Mouse (Mus musculus) heart, adult 2 months (tissue): Measurements from ENCODE around the gene Mmgt2. TPM values are rescaled to one million over a fixed set of nuclear protein-coding genes. Genes with fewer than 3 reads are reported as not detected.
A peak's percentile ranks its signal among the peaks of the same experiment; 100 is the strongest.

Experiments
- DNase-seq, 2 experiments: peaks; one replicate each; pipeline ENCODE4 v3.0.0; 2021
- H3K27ac ChIP-seq: fragments of 200-600 bp; 2 replicates; pipeline ENCODE4 v1.8.1; 2022
- H3K27me3 ChIP-seq: fragments of 200-500 bp; 2 replicates; pipeline ENCODE4 v1.6.1; 2012; ENCODE audit warnings: mild to moderate bottlenecking, low read length, inconsistent platforms, mixed read lengths; ENCODE audit not compliant: control insufficient read depth, insufficient read depth
- H3K36me3 ChIP-seq: fragments of 200-500 bp; 2 replicates; pipeline ENCODE4 v1.6.1; 2012; ENCODE audit warnings: low read length, inconsistent platforms; ENCODE audit not compliant: control insufficient read depth, insufficient read depth
- H3K4me1 ChIP-seq: fragments of 200-500 bp; 2 replicates; pipeline ENCODE4 v1.6.1; 2011; ENCODE audit warnings: low read length; ENCODE audit not compliant: control insufficient read depth, insufficient read depth
- H3K4me3 ChIP-seq: fragments of 200-600 bp; 2 replicates; pipeline ENCODE4 v1.8.1; 2022
- H3K79me2 ChIP-seq: fragments of 200-500 bp; replicated peaks from 2 replicates; pipeline ENCODE4 v1.6.1; 2012; ENCODE audit warnings: mild to moderate bottlenecking, inconsistent platforms, low read length, moderate library complexity, mixed read lengths; ENCODE audit not compliant: control insufficient read depth, insufficient read depth
- H3K9ac ChIP-seq: fragments of 200-500 bp; 2 replicates; pipeline ENCODE4 v1.6.1; 2012; ENCODE audit warnings: low read depth, mild to moderate bottlenecking, control low read depth, inconsistent platforms, low read length, mixed read lengths
- CTCF ChIP-seq: fragments of 200-600 bp; IDR thresholded peaks from 2 replicates; pipeline ENCODE4 v1.8.1; 2022; ENCODE audit warnings: antibody characterized with exemption, mild to moderate bottlenecking, moderate library complexity
- EP300 ChIP-seq: fragments of 200-500 bp; IDR thresholded peaks from 2 replicates; pipeline ENCODE4 v1.6.1; 2011; ENCODE audit warnings: low read depth, low read length, control low read depth; ENCODE audit not compliant: insufficient read depth
- POLR2A ChIP-seq: fragments of 200-500 bp; IDR thresholded peaks from 2 replicates; pipeline ENCODE4 v1.6.1; 2011; ENCODE audit warnings: mild to moderate bottlenecking, low read depth, low read length, control low read depth; ENCODE audit not compliant: insufficient read depth
- WGBS: fragments of 180-500 bp; shearing (Covaris S2); methylation state at CpG from one replicate; pipeline ENCODE4 v1.1.7; 2018; 5-methylcytosine and 5-hydroxymethylcytosine counted together
- intact Hi-C: fragments of 180-260 bp; cut with DNase I; formaldehyde crosslinking; loops from one replicate; pipeline ENCODE4 v1.15.1; 2025
- polyA plus RNA-seq: library from polyadenylated mRNA; depleted of rRNA; stranded (reverse); fragments of >200 nt; gene quantifications from 2 replicates; pipeline ENCODE4 v1.2.3, GENCODE M21; 2012
- total RNA-seq, 2 experiments: library from RNA; stranded (reverse); gene quantifications; 2 replicates each; pipeline ENCODE4 v1.2.3; 2021

Gene Mmgt2
- total and polyA plus RNA-seq, 3 experiments: 5.8 to 8.7 (median 8.6) TPM

- DNase-seq: no peak
- Histone ChIP-seq H3K79me2 (no peaks in the 10 kb centered on the region), H3K36me3 (no peaks in the 10 kb centered on the region; the same call in 1 of the 2 replicates), H3K27me3 (no peaks in the 10 kb centered on the region), H3K9ac (no peak overlapping the region), H3K27ac (peak overlapping the region; percentile 26; the same call in 1 of the 2 replicates), H3K4me3 (no peak overlapping the region), H3K4me1 (peaks cover 36% of the 10 kb centered on the region)
- 31% methylated on average over 11 of the region's 11 CpGs for WGBS
- TF ChIP-seq CTCF (no peak), POLR2A (no peak), EP300 (no peak)
- intact Hi-C loops: no loop called here
These were observed 6.2 kb upstream of the Mmgt2 start for GRCm38 (mm10) chr11:62642023-62642844.

GRCm38 (mm10) chr11:62643011-62643631 lies 5.3 kb upstream of the Mmgt2 start:
- Histone ChIP-seq H3K36me3 (no peaks in the 10 kb centered on the region; the same call in 1 of the 2 replicates), H3K9ac (no peak overlapping the region), H3K4me1 (peaks cover 38% of the 10 kb centered on the region), H3K27ac (no peak overlapping the region; the same call in 1 of the 2 replicates), H3K27me3 (no peaks in the 10 kb centered on the region), H3K4me3 (no peak overlapping the region), H3K79me2 (no peaks in the 10 kb centered on the region)
- TF ChIP-seq CTCF (no peak), EP300 (0 out of 2 replicates have a peak, but pooled peaks have one; percentile 29)
- DNase-seq: peak in 1 of 2 experiments; percentile 51
- WGBS: 48% methylated on average over 8 of the region's 8 CpGs
- intact Hi-C loops: no loop called here

- no peak overlapping the region; the same call in 1 of the 2 replicates for H3K27ac ChIP-seq
- WGBS: 71% methylated on average over 10 of the region's 10 CpGs
- TF ChIP-seq POLR2A (no peak), CTCF (no peak), EP300 (no peak)
- H3K4me3 ChIP-seq: no peak overlapping the region
- no peak overlapping the region for H3K9ac ChIP-seq
- H3K27me3 ChIP-seq: no peaks in the 10 kb centered on the region
- DNase-seq: no peak
- no peaks in the 10 kb centered on the region; the same call in 1 of the 2 replicates for H3K36me3 ChIP-seq
- peaks cover 38% of the 10 kb centered on the region for H3K4me1 ChIP-seq
- intact Hi-C loops: no loop called here
- H3K79me2 ChIP-seq: no peaks in the 10 kb centered on the region
These were observed 4.6 kb upstream of the Mmgt2 start for GRCm38 (mm10) chr11:62643681-62644363.

DNA sequence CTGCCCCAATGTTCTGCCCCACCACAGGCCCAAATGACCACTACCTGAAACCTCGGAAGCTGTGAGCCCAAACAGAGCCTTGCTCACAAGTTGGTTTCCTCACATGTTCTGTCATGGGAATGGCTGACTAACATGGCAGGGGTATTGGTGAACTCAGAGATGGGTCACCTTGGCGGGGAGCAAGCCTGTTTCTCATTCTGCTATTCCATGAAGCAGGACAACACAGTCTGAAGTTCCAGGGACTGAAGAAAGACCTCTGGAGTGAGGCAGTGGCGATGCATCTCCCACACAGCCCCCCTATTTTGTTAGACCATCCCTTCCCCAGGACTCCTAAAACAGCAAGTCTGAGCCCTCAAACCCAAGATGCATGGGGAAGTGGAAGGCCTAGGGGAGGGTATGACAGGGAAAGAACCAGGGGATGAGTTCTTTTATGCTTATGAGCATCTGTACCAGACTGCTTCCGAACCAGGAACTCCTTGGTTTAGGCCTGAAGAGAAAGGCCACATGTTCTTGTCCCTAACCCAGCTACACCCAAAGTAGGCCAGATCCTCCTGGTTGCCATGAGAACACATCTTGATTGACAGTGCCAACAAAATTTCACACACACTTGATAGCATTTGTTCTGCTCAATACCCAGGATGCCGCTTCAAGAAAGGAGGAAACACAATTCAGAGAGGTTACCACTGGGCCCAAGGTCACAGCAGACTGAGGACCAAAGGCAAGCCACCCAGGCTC lies 3.7 kb upstream of the Mmgt2 start:
- WGBS: 93% methylated on average over 5 of the region's 5 CpGs
- H3K79me2 ChIP-seq: no peaks in the 10 kb centered on the region
- no peak overlapping the region for H3K9ac ChIP-seq
- H3K36me3 ChIP-seq: no peaks in the 10 kb centered on the region; the same call in 1 of the 2 replicates
- intact Hi-C loops: loop anchor here (5.0 kb wide), 1 partner anchor 92 kb away; the partner anchor contains the start of gene Ubb
- DNase-seq: no peak
- peaks cover 38% of the 10 kb centered on the region for H3K4me1 ChIP-seq
- H3K4me3 ChIP-seq: no peak overlapping the region
- no peak overlapping the region for H3K27ac ChIP-seq
- TF ChIP-seq CTCF (no peak), EP300 (no peak), POLR2A (no peak)
- no peaks in the 10 kb centered on the region for H3K27me3 ChIP-seq

- Histone ChIP-seq H3K27me3 (no peaks in the 10 kb centered on the region), H3K9ac (no peak overlapping the region), H3K36me3 (no peaks in the 10 kb centered on the region; the same call in 1 of the 2 replicates), H3K79me2 (no peaks in the 10 kb centered on the region), H3K27ac (peak overlapping the region; percentile 69), H3K4me1 (peaks cover 38% of the 10 kb centered on the region), H3K4me3 (no peak overlapping the region)
- 76% methylated on average over 4 of the region's 4 CpGs for WGBS
- TF ChIP-seq CTCF (no peak), EP300 (no peak), POLR2A (no peak)
- intact Hi-C loops: loop anchor here (5.0 kb wide), 1 partner anchor 93 kb away; the partner anchor contains the start of gene Ubb
- DNase-seq: no peak
These were observed 3.2 kb upstream of the Mmgt2 start for GRCm38 (mm10) chr11:62645337-62645675.
